In genomic region chr12:85269821-85270220, GRCm38 (mm10) we compare ENCODE assay signal across 8 mouse cellular contexts. TPM values are rescaled to one million over a fixed set of nuclear protein-coding genes. Genes with fewer than 3 reads are reported as not detected.
DNase-seq lines count a peak whose midpoint lies in the region; ATAC-seq and TF ChIP-seq lines count a peak whose summit lies in the region.

No protein-coding gene starts in this region.

- DNase-seq in layer of hippocampus, adult 2 months (ENCODE audit: low spot score in 2 of 2) = no peak
- no peak for DNase-seq in layer of hippocampus, postnatal 14 days (ENCODE audit: low spot score in 2 of 2)
- DNase-seq in frontal cortex, postnatal 10 days (ENCODE audit: low spot score in 2 of 2) = no peak
- DNase-seq in layer of hippocampus, postnatal 10 days (ENCODE audit: low spot score in 2 of 2) = no peak
- DNase-seq in kidney, postnatal 25 days = no peak

- ATAC-seq in embryonic facial prominence, embryonic 13.5 days (ENCODE audit: insufficient number of reproducible peaks, insufficient read depth, low FRiP score, low TSS enrichment, low read depth) = no peak
- ATAC-seq in intestine, embryonic 16.5 days = peak; percentile 6; the same call in 1 of the 2 replicates
- ATAC-seq in neural tube, embryonic 12.5 days (ENCODE audit: low FRiP score, low read depth) = no peak; the same call in 1 of the 2 replicates

- H3K36me3 ChIP-seq in embryonic facial prominence, embryonic 13.5 days = 0 out of 2 replicates have a peak, but pooled peaks cover under 1% of the 10 kb centered on the region
- H3K36me3 ChIP-seq in intestine, embryonic 16.5 days (ENCODE audit: control insufficient read depth, insufficient read depth, low read length) = no peaks in the 10 kb centered on the region
- peaks cover 3% of the 10 kb centered on the region; the same call in 1 of the 2 replicates for H3K36me3 ChIP-seq in neural tube, embryonic 12.5 days

- no peak for TF ChIP-seq CTCF in layer of hippocampus, adult 2 months (conservative IDR thresholded peaks at IDR 0.05)

- H3K27ac ChIP-seq in layer of hippocampus, adult 2 months = peak overlapping the region; percentile 98
- peak overlapping the region; percentile 90 for H3K27ac ChIP-seq in embryonic facial prominence, embryonic 13.5 days
- no peak overlapping the region for H3K27ac ChIP-seq in intestine, embryonic 16.5 days (ENCODE audit: low read length)
- no peak overlapping the region for H3K27ac ChIP-seq in neural tube, embryonic 12.5 days

- peaks cover 41% of the 10 kb centered on the region for H3K4me1 ChIP-seq in embryonic facial prominence, embryonic 13.5 days
- H3K4me1 ChIP-seq in intestine, embryonic 16.5 days (ENCODE audit: control insufficient read depth, insufficient read depth, low read length) = peaks cover 3% of the 10 kb centered on the region; the same call in 1 of the 2 replicates
- peaks cover 3% of the 10 kb centered on the region; the same call in 1 of the 2 replicates for H3K4me1 ChIP-seq in neural tube, embryonic 12.5 days

- H3K27me3 ChIP-seq in embryonic facial prominence, embryonic 13.5 days = no peaks in the 10 kb centered on the region
- H3K27me3 ChIP-seq in intestine, embryonic 16.5 days (replicated peaks; ENCODE audit: control insufficient read depth, insufficient read depth, low read length) = no peaks in the 10 kb centered on the region
- H3K27me3 ChIP-seq in neural tube, embryonic 12.5 days (replicated peaks) = no peaks in the 10 kb centered on the region

- H3K4me3 ChIP-seq in layer of hippocampus, adult 2 months = peak overlapping the region; percentile 71
- peak overlapping the region; percentile 54 for H3K4me3 ChIP-seq in embryonic facial prominence, embryonic 13.5 days
- peak overlapping the region; percentile 67 for H3K4me3 ChIP-seq in intestine, embryonic 16.5 days (ENCODE audit: low read length)
- peak overlapping the region; percentile 47 for H3K4me3 ChIP-seq in neural tube, embryonic 12.5 days

- peak overlapping the region; percentile 74 for H3K9ac ChIP-seq in embryonic facial prominence, embryonic 13.5 days
- H3K9ac ChIP-seq in intestine, embryonic 16.5 days (ENCODE audit: low read depth, low read length) = peak overlapping the region; percentile 78
- peak overlapping the region; percentile 60 for H3K9ac ChIP-seq in neural tube, embryonic 12.5 days

- WGBS in embryonic facial prominence, embryonic 13.5 days = 39% methylated on average over 3 of the region's 3 CpGs
- WGBS in intestine, embryonic 16.5 days = 53% methylated on average over 3 of the region's 3 CpGs
- WGBS in neural tube, embryonic 12.5 days = 51% methylated on average over 3 of the region's 3 CpGs

- H3K9me3 ChIP-seq in embryonic facial prominence, embryonic 13.5 days = peaks cover 3% of the 10 kb centered on the region; the same call in 1 of the 2 replicates
- H3K9me3 ChIP-seq in intestine, embryonic 16.5 days (ENCODE audit: control insufficient read depth, low read length) = no peaks in the 10 kb centered on the region
- no peaks in the 10 kb centered on the region for H3K9me3 ChIP-seq in neural tube, embryonic 12.5 days

- H3K4me2 ChIP-seq in embryonic facial prominence, embryonic 13.5 days = peak overlapping the region; percentile 63
- H3K4me2 ChIP-seq in intestine, embryonic 16.5 days (ENCODE audit: low read depth, low read length) = peak overlapping the region; percentile 78
- peak overlapping the region; percentile 62 for H3K4me2 ChIP-seq in neural tube, embryonic 12.5 days (replicated peaks)

RNA-seq across cellular contexts. Expression of gene Mlh3, which starts 0.6 kb away (rescaled TPM):
- 10 to 100 TPM; 19.3 to 19.9 TPM for total RNA-seq in layer of hippocampus, adult 2 months (2021)
- total RNA-seq in layer of hippocampus, postnatal 14 days (2021) = 10 to 100 TPM; 15.4 to 15.8 TPM
- polyA plus RNA-seq in embryonic facial prominence, embryonic 13.5 days (2015; fragmentation: Nextera tagmentation; extraction: Ambion mirVana) = 9.2 and 9.8 TPM in 2 replicates
- polyA plus RNA-seq in intestine, embryonic 16.5 days (2015; fragmentation: Nextera tagmentation; extraction: Ambion mirVana) = 5.5 and 5.7 TPM in 2 replicates
- polyA plus RNA-seq in neural tube, embryonic 12.5 days (2016; fragmentation: Nextera tagmentation; extraction: Ambion mirVana) = 8.3 and 9.0 TPM in 2 replicates
- total RNA-seq in layer of hippocampus, postnatal 10 days (2021) = 10 to 100 TPM; 12.3 to 13.3 TPM

RNA-seq across cellular contexts. Expression of gene Acyp1, which starts 18.4 kb away (rescaled TPM):
- 10 to 100 TPM; 26.9 to 31.7 TPM for total RNA-seq in layer of hippocampus, adult 2 months (2021)
- total RNA-seq in layer of hippocampus, postnatal 14 days (2021) = 10 to 100 TPM; 32.8 to 36.8 TPM
- 43.2 and 45.4 TPM in 2 replicates for polyA plus RNA-seq in embryonic facial prominence, embryonic 13.5 days (2015; fragmentation: Nextera tagmentation; extraction: Ambion mirVana)
- 50.2 and 52.3 TPM in 2 replicates for polyA plus RNA-seq in intestine, embryonic 16.5 days (2015; fragmentation: Nextera tagmentation; extraction: Ambion mirVana)
- 67.1 TPM in 2 replicates for polyA plus RNA-seq in neural tube, embryonic 12.5 days (2016; fragmentation: Nextera tagmentation; extraction: Ambion mirVana)
- total RNA-seq in layer of hippocampus, postnatal 10 days (2021) = 10 to 100 TPM; 30.6 to 31.9 TPM

RNA-seq across cellular contexts. Expression of gene Zc2hc1c, which starts 18.6 kb away (rescaled TPM):
- 1 to 10 TPM; 1.2 to 1.3 TPM for total RNA-seq in layer of hippocampus, adult 2 months (2021)
- total RNA-seq in layer of hippocampus, postnatal 14 days (2021) = 1 to 10 TPM in 1 of 2 experiments, under 1 TPM in 1; 0.88 to 1.2 TPM
- polyA plus RNA-seq in embryonic facial prominence, embryonic 13.5 days (2015; fragmentation: Nextera tagmentation; extraction: Ambion mirVana) = 0.70 and 0.87 TPM in 2 replicates
- 1.5 TPM in 2 replicates for polyA plus RNA-seq in intestine, embryonic 16.5 days (2015; fragmentation: Nextera tagmentation; extraction: Ambion mirVana)
- 1.1 and 1.2 TPM in 2 replicates for polyA plus RNA-seq in neural tube, embryonic 12.5 days (2016; fragmentation: Nextera tagmentation; extraction: Ambion mirVana)
- total RNA-seq in layer of hippocampus, postnatal 10 days (2021) = under 1 TPM; 0.33 to 0.71 TPM

RNA-seq across cellular contexts. Expression of gene Eif2b2, which starts 50.5 kb away (rescaled TPM):
- 10 to 100 TPM; 63.5 to 65.3 TPM for total RNA-seq in layer of hippocampus, adult 2 months (2021)
- total RNA-seq in layer of hippocampus, postnatal 14 days (2021) = 10 to 100 TPM; 58.3 to 66.6 TPM
- 73.2 and 81.1 TPM in 2 replicates for polyA plus RNA-seq in embryonic facial prominence, embryonic 13.5 days (2015; fragmentation: Nextera tagmentation; extraction: Ambion mirVana)
- polyA plus RNA-seq in intestine, embryonic 16.5 days (2015; fragmentation: Nextera tagmentation; extraction: Ambion mirVana) = 67.6 and 74.8 TPM in 2 replicates
- polyA plus RNA-seq in neural tube, embryonic 12.5 days (2016; fragmentation: Nextera tagmentation; extraction: Ambion mirVana) = 92.5 and 107 TPM in 2 replicates
- total RNA-seq in layer of hippocampus, postnatal 10 days (2021) = 10 to 100 TPM; 57.4 to 85.0 TPM

Comparison
In these comparisons a context has a peak if more than half of its experiments do, and no peak if none do; other contexts are left out.
1. H3K27ac ChIP-seq: peak in layer of hippocampus, adult 2 months (single experiment) and embryonic facial prominence, embryonic 13.5 days (single experiment); none in intestine, embryonic 16.5 days (single experiment) and neural tube, embryonic 12.5 days (single experiment).
2. Peak in every context shown above with its lines, with median percentiles within 50 percentile points of each other: H3K4me3 ChIP-seq, H3K4me2 ChIP-seq and H3K9ac ChIP-seq.